Mouse (Mus musculus) v-Abl transformed pro-B cells (cell line): ENCODE data around the gene Mark1.

Experiments
- in situ Hi-C, 2 experiments: fragments of 400-800 bp; cut with MboI; formaldehyde crosslinking; loops; one replicate each; pipeline ENCODE4 v1.15.1; 2025; ENCODE audit not compliant: unreplicated experiment in 2 of 2

Mark1 gene

DNA sequence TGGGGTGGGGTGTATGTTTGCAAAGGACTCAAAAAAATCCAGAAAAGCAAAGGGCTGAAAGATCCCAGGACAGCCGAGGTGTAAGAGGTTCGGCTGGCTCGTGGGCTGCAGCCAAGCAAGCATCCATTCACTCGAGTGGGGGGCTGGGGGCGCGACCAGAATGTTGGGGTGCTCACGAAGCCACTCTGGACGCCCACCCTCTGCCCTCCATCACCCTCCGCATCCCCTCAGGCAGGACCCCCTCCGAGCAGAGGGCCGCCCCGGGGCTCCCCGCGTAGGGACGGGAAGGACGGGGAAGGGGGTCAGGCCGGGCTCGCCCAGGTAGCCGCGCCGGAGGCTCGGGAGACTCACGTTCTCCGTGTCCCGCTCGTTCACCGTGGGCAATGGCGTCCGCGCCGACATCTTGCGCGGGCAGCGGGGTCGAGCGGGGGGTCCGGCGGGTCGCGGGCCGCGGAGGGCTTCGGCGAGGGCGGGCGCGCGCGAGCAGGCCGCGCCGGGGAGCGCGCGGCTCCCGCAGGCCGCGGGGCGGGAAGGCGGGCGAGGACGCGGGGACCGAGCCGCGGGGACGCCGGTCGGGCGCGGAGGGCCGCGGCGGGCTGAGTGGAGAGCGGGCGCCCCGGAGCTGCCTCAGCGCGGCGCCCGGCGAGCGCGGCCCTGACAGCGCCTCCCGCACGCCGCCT, at the start of gene Mark1:
TSS of gene Mark1 (minus strand) at position 500 of the 680 bp plus-strand sequence.
- in situ Hi-C loops = no loop called here

DNA sequence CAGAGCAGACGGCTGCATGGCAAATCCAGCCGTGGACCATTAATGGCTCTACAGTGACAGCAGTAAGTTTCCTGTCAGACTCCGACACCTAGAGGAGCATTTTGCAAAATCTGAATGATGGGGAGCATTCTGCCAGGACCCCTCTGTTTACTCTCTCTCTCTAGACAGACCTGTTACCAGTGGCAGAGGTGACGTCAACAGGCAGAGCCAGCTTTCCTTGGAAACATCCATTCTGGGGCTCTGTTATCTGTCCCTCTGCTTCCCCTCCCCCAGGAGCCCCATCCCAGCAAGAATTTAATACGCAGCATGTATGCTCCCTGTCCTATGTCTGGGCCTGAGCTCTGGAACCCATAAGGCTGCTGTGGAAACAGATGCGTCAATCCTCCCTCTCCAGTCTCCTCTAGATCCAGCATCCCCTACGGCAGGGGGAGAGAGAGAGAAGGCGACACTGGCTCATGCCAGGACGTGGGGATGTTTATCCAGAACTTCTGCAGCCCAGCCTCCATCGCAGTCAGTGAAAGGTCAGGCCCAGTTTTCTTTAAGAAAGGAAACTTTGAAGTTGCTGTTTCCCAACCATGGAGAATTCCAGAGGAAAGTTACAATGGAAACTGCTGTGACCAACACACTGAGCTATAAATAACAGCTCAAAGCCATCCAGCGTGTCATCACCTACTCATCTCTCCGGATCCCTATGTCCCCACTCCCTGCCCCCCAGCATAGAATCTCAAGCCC, 48.3 kb upstream of the Mark1 start:
- in situ Hi-C loops = no loop called here

DNA sequence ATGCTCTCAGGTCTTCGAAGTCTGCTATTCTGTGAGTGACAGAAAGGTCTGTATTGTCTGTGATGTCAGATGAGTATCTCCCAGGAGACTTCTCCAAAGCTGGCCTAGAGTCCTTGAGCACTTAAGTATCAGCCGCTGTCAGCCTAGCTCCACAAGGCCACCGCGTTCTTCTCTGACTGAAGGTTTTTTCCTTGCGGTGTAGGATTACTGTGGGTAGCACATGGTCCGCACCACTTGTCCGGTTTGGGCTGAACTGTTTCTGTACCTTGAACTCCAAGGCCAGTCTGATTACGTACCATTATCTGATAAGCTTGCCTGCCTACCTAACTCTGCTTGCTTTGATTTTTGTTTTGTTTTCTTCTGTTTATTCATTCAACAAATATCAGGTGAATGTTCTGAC, 47.1 kb upstream of the Mark1 start:
- in situ Hi-C loops = no loop called here

DNA sequence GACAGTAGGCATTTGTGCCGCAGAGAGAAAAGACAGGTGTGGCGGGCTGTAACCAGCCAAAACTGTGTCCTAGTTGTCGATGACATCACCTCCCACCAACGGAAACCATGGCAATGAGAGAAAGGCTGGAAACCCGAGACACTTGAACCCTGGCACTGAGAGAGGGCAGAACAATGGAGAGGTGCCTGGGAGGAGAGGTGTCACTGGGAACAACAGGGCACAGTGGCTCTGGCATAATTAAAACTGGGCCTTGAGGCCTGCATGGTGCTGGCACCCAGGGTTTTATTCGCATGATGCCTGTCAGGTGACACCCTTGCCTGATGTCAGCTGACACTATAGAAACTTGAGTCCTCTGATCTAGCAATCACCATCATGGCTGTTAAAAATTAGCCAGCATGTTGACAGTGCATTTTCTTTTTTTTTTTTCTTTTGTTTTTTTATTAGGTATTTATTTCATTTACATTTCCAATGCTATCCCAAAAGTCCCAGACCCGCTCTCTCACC, 38.9 kb upstream of the Mark1 start:
- in situ Hi-C loops = no loop called here

DNA sequence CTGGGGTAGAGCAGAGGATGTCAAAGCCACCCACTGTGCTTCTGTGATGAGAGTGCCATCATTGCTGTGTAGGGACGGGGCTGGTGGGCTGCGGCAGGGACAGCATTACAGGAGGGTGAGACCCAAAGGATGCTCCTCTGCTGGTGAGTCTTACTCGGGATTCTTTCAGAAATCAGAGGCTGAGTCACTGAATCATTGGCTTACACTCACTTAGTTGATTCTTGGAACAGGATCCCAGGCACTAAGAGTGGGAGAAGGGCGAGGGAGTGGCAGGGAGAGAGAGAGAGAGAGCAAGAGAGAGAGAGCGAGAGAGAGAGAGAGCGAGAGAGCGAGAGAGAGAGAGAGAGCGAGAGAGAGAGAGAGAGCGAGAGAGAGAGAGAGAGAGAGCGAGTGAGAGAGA, 31.2 kb upstream of the Mark1 start:
- in situ Hi-C loops = no loop called here

DNA sequence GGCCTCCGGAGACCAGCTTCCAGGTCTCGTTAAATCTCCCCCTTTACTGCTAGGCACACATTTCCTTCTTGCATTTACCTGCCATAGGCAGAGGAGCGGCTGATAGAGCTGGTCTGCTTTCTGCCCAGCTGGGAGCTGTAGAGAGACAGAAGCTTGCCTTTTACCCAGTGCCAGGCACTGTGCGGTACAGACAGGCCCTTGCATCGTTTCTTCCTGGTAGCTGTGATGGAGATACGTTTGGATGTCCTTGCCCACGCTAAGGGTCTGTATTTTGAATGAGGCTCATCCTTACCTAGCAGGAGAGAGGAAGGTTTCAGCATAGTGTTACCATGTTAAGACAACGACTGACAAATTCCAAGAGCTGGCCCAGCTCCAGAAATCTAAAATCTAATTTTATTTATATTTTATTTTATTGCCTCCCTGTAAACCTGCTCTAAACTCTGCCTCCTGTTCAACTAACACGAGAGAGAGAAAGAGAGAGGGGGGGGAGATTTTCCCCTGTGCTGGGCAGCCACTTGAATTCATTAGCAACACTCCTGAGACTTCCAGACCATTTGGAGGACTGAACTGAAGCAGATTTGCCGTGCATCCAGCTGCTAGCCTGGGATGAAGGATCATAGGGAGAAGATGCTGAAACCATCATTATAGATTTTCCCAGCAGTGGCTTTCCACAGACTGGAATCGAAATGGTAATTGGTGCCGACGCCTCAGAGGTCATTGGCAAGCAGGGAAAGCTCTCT, 21.2 kb upstream of the Mark1 start:
- in situ Hi-C loops = no loop called here

DNA sequence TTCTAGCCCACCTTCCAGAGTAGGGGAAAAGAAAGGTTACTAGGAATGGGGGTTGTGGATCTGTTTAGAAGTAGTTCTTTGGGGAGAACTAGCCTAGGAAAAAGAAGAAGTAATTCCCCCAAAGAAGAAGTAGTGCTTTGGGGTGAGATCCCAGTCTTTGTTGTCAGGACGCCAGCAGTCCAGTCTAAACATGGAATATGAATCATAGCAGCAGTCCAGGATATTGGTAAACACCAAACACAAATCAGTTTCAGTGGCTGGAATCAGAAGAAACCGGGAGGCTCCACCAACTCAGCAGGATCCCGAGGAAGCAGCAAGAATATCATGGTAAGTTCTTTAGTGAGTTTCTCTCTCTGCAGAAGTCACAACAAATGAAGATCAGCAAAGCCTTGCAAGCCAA, 13.2 kb upstream of the Mark1 start:
- in situ Hi-C loops = no loop called here

DNA sequence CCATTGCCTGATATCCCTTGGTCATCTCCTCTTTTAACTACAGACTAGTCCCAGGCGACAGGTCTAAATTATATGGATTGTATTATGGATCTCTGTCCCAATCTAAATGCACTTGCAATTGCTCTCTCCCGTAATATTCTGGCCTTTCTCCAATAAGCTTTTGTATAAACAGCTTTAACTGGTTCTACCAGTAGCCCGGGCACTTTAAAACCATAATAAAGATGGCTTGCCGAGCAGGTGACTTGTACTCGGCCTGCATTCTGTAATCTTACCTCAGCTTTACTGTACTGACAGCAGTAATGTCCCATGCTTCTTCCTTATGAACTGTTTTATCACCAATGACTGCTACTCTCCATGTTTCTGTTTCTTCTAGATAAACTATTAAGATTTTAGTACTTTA, 7.7 kb upstream of the Mark1 start:
- in situ Hi-C loops = no loop called here

DNA sequence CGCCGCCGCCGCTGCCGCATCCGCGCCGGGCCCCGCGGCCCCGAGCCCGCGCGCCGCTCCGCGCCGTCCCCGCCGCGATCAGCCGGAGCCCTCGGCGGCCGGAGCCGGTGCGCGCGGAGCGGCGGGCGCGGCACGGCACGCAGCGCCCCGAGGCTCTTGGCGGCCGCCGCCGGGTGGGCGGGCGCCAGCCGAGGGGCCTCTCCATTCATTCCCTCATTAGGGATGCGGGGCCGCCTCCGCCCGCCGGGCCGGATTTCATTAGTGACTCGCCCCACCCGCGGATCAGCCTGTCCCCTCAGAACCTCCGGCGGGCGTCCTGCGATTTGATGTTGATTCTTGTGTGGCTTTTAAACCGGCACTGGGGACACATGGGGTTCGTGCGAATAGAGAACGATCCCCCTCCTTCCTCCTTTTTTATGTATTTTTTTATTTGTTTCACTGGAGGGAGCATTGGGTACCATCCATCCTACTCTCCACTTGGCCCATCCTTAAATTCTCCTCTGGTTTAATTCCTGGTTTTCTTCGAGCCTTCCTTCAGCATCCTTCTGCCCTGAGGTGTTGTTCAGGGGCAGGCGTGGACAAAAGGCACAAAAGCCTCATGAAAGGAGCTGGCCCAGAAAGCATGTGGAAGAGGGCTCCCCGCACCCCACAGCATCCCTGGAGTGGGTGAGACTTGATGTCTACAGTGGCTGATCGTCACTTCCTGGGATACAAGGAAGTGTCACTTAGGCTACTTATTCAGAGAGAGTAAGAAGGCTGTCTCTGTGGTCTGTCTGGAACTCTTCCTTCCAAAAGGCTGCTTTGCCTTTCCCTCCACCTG, 620 bp upstream of the Mark1 start:
- in situ Hi-C loops = no loop called here

DNA sequence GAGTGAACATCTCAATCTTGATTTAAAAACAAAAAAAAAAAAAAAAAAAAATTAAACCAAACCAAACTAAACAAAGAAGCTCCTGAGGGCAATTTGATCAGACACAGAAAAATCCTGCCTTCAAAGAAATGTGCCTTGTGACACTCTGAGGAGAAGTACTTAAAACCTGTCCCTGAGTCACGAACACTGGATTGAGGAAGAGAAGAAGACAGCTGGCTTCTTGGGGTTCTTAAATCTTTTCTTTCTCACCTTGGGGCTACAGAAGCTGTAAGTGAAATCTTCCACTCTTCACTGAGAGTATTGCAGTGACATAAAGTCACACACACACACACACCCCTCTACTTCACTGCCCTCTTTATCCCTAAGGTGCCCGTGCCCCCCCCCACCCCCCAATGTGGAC, 739 bp downstream of the Mark1 start:
- in situ Hi-C loops = no loop called here

DNA sequence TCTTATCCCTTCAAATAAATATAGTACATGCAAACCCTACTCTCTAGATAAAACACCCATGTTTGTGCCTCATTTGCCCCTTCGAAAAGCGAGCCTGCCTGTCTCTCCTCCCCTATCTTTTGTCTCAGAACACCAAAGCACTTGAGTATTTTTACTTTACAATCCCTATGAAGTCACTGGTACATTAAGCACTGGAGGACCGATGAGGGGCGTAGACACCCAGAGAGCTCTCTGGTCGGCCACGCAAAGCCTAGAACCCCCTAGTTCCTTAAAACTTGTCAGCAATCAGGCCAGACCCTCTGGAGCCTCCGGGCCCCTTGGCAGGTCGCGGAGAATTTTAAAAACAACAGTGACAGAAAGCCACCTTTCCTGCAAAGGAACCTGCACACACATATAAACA, 1.2 kb downstream of the Mark1 start:
- in situ Hi-C loops = no loop called here

DNA sequence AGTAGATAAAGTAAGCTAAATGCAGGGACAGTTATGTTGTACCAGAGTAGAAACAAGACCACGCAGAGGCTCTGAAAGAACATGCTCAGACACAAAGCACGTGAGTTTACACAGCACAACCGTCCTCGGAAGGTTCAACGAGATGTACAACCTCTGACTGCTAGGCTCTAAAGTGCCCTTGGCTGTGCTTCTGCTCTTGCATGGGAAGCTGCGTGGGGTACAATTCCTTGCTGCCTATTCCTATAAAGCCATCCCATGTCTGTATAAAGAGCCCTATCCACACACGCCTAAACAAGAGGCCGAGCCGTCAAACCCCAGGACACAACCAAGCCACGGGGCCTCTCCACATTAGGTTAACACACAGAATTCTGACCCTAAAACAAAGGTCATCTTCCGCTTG, 1.9 kb downstream of the Mark1 start:
- in situ Hi-C loops = no loop called here

DNA sequence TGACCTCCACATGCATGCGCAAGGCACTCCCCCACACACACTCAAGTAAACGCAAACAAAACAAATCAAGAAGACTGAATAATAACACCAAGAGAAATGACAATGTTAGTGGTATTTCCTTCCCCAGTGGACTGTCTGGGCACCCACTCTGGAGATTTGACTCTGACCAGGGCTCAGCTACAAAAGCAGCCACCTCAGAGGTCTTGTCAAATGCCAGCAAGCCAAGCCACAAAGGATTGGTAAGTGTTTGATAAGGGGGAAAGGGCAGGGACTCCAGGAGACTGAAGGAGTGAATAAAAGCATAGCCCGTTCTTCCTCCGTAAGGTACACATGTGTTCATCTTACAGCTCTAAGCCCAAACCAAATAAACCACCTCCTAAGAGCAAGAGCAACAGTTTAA, 4.0 kb downstream of the Mark1 start:
- in situ Hi-C loops = no loop called here

DNA sequence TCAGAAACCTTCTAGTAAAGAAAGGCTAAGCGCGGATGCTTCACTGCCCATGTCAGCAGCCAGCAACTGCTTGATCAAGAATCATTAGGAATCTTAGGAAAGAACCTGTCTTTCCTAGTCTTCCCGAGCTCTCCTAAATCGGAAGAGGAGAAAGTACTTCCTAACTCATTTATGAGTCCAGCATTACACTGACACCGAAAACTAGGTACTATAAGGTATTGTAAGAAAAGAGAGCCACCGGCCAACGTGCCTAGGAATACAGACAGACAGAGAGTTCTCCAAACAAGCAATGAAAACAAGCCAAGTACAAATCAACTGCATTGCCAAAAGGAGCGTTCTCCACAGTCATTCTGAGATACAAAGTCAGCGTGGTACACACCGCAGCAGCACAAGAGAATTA, 8.2 kb downstream of the Mark1 start:
- in situ Hi-C loops = no loop called here

DNA sequence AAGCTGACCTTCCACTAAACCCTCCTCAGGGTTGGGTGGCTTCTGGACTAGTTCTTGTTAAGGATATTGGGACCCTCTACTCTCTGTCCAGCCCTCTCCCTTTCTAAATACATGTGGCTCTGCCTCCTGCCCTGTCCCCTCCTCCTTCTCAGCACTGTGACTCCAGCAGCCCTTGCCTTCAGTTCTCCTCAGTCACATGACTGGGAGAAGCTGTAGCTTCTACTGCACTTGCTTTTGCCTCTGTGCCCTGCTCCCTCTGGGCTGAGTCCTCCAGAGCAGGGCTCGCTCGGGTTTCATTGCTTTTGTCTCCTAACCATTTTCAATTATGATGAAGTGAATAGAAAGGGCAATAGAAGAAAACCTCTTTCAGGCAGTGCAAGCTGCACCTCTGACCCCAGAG, 12.6 kb downstream of the Mark1 start:
- in situ Hi-C loops = no loop called here

DNA sequence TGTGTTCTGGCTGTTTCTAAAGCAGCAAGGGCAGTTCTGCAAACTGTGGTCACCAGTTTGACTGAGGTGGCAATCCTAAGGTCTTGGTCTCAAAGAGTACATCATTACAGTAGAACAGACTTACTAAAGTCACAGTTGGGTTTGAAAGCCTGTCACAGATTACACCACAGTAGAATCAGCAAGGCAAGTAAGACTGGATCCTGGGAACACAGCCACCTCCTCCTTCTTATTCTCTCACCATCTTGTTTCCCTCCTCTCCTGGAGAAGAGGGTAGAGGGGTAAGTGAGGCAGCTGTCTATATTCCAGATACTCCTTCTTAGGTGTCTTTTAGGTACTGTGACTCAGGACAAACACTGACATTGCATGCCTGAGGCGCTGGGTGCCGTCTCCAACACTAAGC, 14.6 kb downstream of the Mark1 start:
- in situ Hi-C loops = no loop called here

DNA sequence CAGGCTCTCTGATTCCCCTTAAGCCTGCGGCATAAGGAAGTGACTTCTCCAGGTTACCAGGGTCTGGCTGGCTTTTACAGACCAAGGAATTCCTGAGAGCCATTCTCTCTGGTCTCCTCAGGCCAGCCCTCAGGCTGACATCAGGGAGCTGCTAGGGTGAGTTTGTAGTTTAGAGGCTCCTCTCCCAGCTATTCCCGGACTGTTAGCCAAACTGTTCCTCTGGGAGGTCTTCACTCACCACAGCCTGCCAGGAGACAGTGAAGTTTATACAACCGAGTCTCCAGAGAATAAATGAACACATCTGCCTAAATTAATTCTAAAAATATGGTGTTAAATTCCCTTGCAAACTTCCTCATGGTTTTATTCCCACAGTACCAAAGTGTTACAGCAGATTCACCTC, 15.6 kb downstream of the Mark1 start:
- in situ Hi-C loops = no loop called here

DNA sequence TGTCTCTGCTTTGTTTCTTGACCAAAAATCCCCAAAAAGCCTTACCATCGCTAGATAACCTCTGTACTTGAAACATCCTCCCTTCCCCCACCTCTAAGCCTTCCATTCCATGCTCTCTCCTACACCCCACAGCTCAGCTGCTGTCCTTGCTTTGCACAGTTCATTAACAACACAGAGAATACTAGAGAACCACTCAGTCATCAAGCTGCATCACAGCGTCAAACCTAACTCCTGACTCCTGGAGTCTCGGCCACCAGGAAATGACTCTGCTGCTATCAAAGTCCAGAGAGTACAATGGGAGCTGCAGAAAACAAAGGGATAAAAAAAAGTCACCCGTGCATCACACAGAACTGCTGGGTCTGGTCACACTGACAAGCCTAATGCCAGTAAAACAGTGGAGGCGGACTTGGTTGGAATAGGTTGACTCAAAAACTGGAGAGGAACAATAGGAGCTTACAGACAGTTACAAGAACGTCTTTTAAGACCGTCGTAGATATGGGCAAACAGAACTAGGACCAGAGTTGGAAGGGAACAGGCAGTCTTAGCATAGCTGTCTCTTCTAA, 27.1 kb downstream of the Mark1 start:
- in situ Hi-C loops = no loop called here

DNA sequence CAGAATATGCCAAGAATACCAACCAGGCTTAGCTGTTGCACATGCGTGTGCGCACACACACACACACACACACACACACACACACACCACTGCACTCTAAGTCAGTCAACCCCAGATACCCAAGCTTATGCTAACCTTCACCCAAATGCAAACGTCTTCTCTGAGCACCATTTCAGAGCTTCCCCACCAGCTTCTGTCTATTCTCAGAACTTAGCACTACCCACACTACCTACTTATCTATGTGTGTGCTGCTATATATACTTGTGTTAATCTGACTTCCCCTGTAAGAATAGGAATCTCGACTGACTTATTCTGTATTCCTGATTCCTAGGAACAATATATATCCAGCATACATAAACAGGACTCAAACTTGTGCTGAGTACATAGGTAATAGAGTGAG, 30.0 kb downstream of the Mark1 start:
- in situ Hi-C loops = no loop called here

DNA sequence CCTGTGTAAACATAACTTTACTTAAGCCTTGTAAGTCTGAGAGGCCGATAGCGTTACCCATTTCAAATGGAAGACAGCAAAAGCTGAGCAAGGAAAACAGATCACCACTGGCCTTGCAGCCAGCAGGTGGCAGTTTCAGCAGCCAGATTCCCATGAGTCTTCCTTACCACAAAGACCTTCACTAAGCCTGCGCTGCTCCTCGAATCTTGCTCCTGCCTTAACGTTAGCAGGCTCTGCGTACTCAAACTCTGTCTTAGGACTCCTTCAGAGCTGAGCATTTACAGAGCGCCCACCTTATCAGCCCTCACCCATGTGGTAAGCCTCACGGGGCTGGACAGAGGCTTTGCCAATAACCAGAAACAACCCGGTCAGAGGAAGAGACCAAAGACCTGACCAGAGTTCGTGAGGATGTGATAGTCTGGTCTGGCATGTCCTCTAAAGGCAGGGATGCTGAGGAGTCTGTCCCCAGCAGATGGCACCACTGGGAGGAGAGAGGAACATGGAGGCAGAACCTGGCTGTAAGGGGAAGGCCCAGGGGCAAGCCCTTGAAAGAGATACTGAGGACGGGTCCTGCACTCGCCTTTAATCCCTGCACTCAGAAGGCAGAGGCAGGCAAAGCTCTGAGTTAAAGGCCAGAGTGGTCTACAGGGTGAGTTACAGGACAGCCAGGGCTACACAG, 33.5 kb downstream of the Mark1 start:
- in situ Hi-C loops = no loop called here
